Mouse (Mus musculus) C2C12 (cell line): ENCODE measurements around the gene Rnf213. TPM values are rescaled to one million over a fixed set of nuclear protein-coding genes. Genes with fewer than 3 reads are reported as not detected.

Source experiments
- H3K27me3 ChIP-seq: one replicate; pipeline ENCODE4 v1.6.1; 2011; ENCODE audit not compliant: control insufficient read depth, insufficient read depth, insufficient read length
- H3K36me3 ChIP-seq: one replicate; pipeline ENCODE4 v1.6.1; 2011; ENCODE audit not compliant: control insufficient read depth, insufficient read depth
- H3K4me3 ChIP-seq: one replicate; pipeline ENCODE4 v1.5.1; 2011; ENCODE audit warnings: mild to moderate bottlenecking, control low read depth; ENCODE audit not compliant: poor library complexity, insufficient read depth, severe bottlenecking
- H3K79me2 ChIP-seq: one replicate; pipeline ENCODE4 v1.6.1; 2011; ENCODE audit not compliant: control insufficient read depth, insufficient read depth
- H3K79me3 ChIP-seq: one replicate; pipeline ENCODE4 v1.6.1; 2011; ENCODE audit warnings: low read depth, control low read depth
- H3ac ChIP-seq: one replicate; pipeline ENCODE3; 2011; ENCODE audit warnings: low read depth; ENCODE audit not compliant: control insufficient read depth, insufficient read length
- CEBPB ChIP-seq: IDR thresholded peaks from one replicate; pipeline ENCODE4 v1.6.1; 2011; ENCODE audit warnings: low read depth, mild to moderate bottlenecking, control low read depth, moderate library complexity
- CTCF ChIP-seq: IDR thresholded peaks from one replicate; pipeline ENCODE4 v1.5.1; 2011; ENCODE audit not compliant: control insufficient read depth, insufficient read depth, insufficient read length
- FOSL1 ChIP-seq: IDR thresholded peaks from one replicate; pipeline ENCODE4 v1.8.0; 2011; ENCODE audit warnings: mild to moderate bottlenecking, low read length; ENCODE audit not compliant: poor library complexity, insufficient read depth, severe bottlenecking
- MAX ChIP-seq: IDR thresholded peaks from one replicate; pipeline ENCODE4 v1.6.1; 2011; ENCODE audit warnings: mild to moderate bottlenecking, control low read depth
- MYOD1 ChIP-seq: IDR thresholded peaks from one replicate; pipeline ENCODE4 v1.6.1; 2011; ENCODE audit warnings: low read depth; ENCODE audit not compliant: control insufficient read depth, insufficient read length
- MYOG ChIP-seq: IDR thresholded peaks from one replicate; pipeline ENCODE4 v1.6.1; 2011; ENCODE audit not compliant: control insufficient read depth, insufficient read length; ENCODE audit errors: extremely low read depth
- USF1 ChIP-seq: IDR thresholded peaks from one replicate; pipeline ENCODE4 v1.6.1; 2011; ENCODE audit warnings: low read depth, mild to moderate bottlenecking, control low read depth, moderate library complexity
- polyA plus RNA-seq: library from polyadenylated mRNA; unstranded; fragments of >200 nt; fragmentation: generic; extraction: Trizol; gene quantifications from one replicate; pipeline ENCODE4 v1.2.1, GENCODE M21; 2012; ENCODE audit warnings: missing spikeins

Rnf213 gene
- polyA plus RNA-seq, 1 experiment, result 6.3 TPM

DNA sequence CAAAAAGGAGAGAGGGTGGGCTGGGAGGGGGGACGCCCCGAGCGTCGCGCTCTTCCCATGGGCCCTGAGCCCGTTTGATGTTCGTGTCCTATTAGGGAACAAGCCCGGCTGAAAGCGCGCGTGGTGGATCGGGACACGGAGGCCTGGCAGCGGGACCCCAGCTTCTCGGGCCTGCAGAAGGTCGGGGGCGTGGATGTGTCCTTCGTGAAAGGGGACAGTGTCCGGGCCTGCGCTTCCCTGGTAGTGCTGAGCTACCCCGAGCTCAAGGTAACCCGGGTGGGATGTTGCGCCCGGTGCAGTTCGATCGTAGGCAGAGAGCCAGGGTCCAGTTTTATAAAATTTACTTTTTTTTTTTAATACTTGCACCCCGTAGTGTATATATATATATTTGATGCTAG is 98.8 kb downstream of the Rnf213 start:
- no peaks in the 10 kb centered on the region for H3K27me3 ChIP-seq
- H3ac ChIP-seq, result peak overlapping the region; percentile 95
- peaks cover 13% of the 10 kb centered on the region for H3K79me3 ChIP-seq
- H3K36me3 ChIP-seq, result peaks cover 24% of the 10 kb centered on the region
- H3K79me2 ChIP-seq, result peaks cover 42% of the 10 kb centered on the region
- peak overlapping the region; percentile 87 for H3K4me3 ChIP-seq
- no peak for TF ChIP-seq MYOD1
- no peak for TF ChIP-seq USF1
- no peak for TF ChIP-seq MAX
- no peak for TF ChIP-seq MYOG
- no peak for TF ChIP-seq FOSL1
- no peak for TF ChIP-seq CEBPB
- TF ChIP-seq CTCF, result no peak

DNA sequence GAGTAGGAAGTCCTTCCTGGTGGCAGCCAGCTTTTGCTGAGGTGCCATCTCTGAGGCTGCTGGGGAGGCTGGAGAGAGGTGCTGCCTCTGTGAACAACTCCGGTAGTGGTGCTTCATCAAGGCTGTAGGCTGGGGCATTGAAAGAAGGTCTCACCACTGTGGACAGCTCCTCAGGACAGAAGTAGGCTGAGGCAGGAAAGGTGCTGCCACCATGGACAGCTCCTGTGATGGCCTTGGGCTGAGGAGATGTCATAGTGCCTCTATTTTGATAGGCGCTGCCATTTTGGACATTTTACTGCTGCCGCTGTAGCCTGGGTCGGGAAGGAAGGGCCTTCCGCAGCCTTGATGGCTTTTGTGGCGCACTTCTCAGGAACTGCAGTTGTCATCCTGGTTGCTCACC is 99.9 kb downstream of the Rnf213 start:
- Histone ChIP-seq H3K36me3 (peaks cover 14% of the 10 kb centered on the region), H3K27me3 (no peaks in the 10 kb centered on the region), H3K79me2 (peaks cover 42% of the 10 kb centered on the region), H3K79me3 (peaks cover 13% of the 10 kb centered on the region), H3K4me3 (no peak overlapping the region), H3ac (no peak overlapping the region)
- TF ChIP-seq MAX (no peak), USF1 (no peak), CTCF (no peak), CEBPB (no peak), MYOG (no peak), MYOD1 (no peak)

DNA sequence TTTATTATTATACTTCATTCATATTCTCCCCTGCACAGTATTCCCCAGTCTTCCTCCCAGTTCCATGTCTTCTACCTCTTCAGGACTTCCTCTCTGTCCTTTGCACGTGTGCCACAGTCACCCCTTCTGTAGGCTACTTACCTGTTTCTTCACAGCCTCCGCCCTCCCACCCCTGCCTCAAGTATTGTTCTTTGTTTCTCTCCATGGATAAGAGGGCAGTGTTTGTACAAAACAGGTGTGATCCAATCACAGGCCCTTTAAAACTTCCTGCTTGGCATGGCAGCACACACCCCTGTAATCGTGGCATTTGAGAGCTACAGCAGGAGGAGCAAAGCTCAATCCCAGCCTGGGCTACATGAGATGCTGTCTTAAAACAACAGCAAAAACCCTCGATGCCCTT is 100.6 kb downstream of the Rnf213 start:
- no peaks in the 10 kb centered on the region for H3K27me3 ChIP-seq
- peaks cover 14% of the 10 kb centered on the region for H3K79me3 ChIP-seq
- TF ChIP-seq USF1 (no peak), CEBPB (no peak), CTCF (no peak), FOSL1 (no peak), MAX (no peak), MYOD1 (no peak), MYOG (no peak)
- H3K4me3 ChIP-seq, result no peak overlapping the region
- peaks cover 42% of the 10 kb centered on the region for H3K79me2 ChIP-seq
- no peak overlapping the region for H3ac ChIP-seq
- peaks cover 9% of the 10 kb centered on the region for H3K36me3 ChIP-seq

DNA sequence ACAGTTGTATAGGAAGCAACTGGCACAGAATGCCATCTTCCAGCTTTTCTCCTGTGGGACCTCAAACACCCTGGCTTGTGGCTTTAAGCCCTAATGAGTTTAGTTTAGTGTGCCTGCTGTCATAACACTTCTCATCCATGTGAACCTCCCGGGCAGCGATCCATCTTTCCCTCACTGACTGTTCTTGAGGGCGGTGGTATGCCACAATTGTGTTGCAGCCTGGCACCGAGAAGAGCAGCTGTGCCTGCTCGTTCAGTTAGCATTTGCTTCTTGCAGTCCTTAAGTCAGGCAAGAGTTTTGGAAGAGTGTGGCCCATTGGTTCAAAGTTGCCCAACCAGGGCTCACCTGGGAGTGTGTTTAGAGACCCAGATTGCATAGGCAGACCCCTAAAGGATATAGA is 103.2 kb downstream of the Rnf213 start:
- Histone ChIP-seq H3K79me2 (peaks cover 42% of the 10 kb centered on the region), H3K79me3 (peaks cover 13% of the 10 kb centered on the region), H3K36me3 (peaks cover 5% of the 10 kb centered on the region), H3ac (no peak overlapping the region), H3K4me3 (no peak overlapping the region), H3K27me3 (no peaks in the 10 kb centered on the region)
- TF ChIP-seq MYOD1 (peak; percentile 69), MAX (no peak), CTCF (no peak), USF1 (no peak), FOSL1 (no peak)

DNA sequence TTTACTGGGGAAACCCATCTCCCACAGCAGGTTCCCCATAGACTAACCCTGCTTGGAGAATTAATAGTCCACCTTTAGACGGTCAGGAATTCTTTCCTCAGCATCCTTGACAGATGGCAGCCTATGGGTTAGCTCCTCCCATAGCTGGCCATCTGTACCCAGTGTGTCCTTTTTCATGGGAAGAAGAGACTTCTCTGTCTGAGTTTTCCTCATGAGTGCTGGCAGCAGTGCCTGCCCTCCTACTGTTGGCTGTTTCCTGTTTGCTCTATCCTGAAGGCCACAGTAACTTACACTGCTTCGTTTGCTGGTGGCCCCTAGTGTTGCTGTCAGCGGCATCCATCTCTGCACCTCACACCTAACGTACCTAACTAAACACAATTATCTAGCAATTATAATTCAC is 104.6 kb downstream of the Rnf213 start:
- Histone ChIP-seq H3K79me2 (peaks cover 31% of the 10 kb centered on the region), H3K27me3 (no peaks in the 10 kb centered on the region), H3ac (no peak overlapping the region), H3K36me3 (peaks cover 9% of the 10 kb centered on the region), H3K79me3 (peaks cover 6% of the 10 kb centered on the region), H3K4me3 (no peak overlapping the region)
- no peak for TF ChIP-seq USF1
- TF ChIP-seq MAX, result no peak
- TF ChIP-seq MYOG, result no peak
- TF ChIP-seq CTCF, result no peak
- no peak for TF ChIP-seq CEBPB
- no peak for TF ChIP-seq FOSL1

DNA sequence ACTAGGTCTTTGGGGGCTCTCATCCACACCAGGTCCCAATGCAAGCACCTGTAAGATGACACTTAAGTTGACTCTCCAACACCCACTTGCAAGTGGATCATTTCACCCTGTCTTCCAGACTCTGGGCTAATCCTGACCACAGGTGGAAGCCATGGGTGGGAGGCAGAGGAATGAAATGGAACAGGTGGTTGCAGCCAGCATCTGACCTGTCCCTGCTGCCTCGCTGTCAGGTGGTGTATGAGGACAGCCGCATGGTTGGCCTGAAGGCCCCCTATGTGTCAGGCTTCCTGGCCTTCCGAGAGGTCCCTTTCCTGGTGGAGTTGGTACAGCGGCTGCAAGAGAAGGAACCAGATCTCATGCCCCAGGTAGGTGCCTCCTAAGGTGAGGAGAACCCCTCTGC is 106.4 kb downstream of the Rnf213 start:
- H3K79me3 ChIP-seq, result peaks cover 1% of the 10 kb centered on the region
- H3K36me3 ChIP-seq, result peaks cover 10% of the 10 kb centered on the region
- no peak for TF ChIP-seq FOSL1
- no peak for TF ChIP-seq USF1
- TF ChIP-seq CTCF, result no peak
- no peak for TF ChIP-seq MYOG
- TF ChIP-seq MAX, result no peak
- no peak for TF ChIP-seq CEBPB
- no peak for TF ChIP-seq MYOD1
- H3K27me3 ChIP-seq, result no peaks in the 10 kb centered on the region
- H3ac ChIP-seq, result no peak overlapping the region
- H3K4me3 ChIP-seq, result no peak overlapping the region
- peaks cover 13% of the 10 kb centered on the region for H3K79me2 ChIP-seq
